Mouse (Mus musculus) lung, embryonic 15.5 days (tissue): Measurements from ENCODE around the gene Idh2. TPM values are rescaled to one million over a fixed set of nuclear protein-coding genes. Genes with fewer than 3 reads are reported as not detected.
"Not testable (repeated sequence)": the region's sequence is repeated elsewhere in the genome, so short reads cannot be mapped to it uniquely, and the experiment has no call there.

ENCODE experiments used
- ATAC-seq: fragments of 200-750 bp; cut with Nextera tagmentation; 2 replicates; pipeline ENCODE4 v1.8.0; 2017; ENCODE audit warnings: moderate number of reproducible peaks, borderline replicate concordance; ENCODE audit not compliant: low FRiP score, low TSS enrichment; ENCODE audit errors: extremely low read depth
- H3K27ac ChIP-seq: fragments of 300-500 bp; sonication (generic); 2 replicates; pipeline ENCODE4 v1.5.1; 2015; ENCODE audit warnings: moderate library complexity, mild to moderate bottlenecking, inconsistent platforms
- H3K27me3 ChIP-seq: fragments of 300-500 bp; sonication (generic); 2 replicates; pipeline ENCODE4 v1.6.1; 2015; ENCODE audit warnings: inconsistent platforms
- H3K36me3 ChIP-seq: fragments of 300-500 bp; sonication (generic); 2 replicates; pipeline ENCODE4 v1.6.1; 2015; ENCODE audit warnings: inconsistent platforms
- H3K4me1 ChIP-seq: fragments of 300-500 bp; sonication (generic); 2 replicates; pipeline ENCODE4 v1.6.1; 2015; ENCODE audit warnings: inconsistent platforms
- H3K4me2 ChIP-seq: fragments of 300-500 bp; sonication (generic); 2 replicates; pipeline ENCODE4 v1.6.1; 2015; ENCODE audit warnings: inconsistent platforms, mild to moderate bottlenecking, moderate library complexity
- H3K4me3 ChIP-seq: fragments of 300-500 bp; sonication (generic); 2 replicates; pipeline ENCODE4 v1.5.1; 2015; ENCODE audit warnings: mild to moderate bottlenecking, inconsistent platforms
- H3K9ac ChIP-seq: fragments of 300-500 bp; sonication (generic); 2 replicates; pipeline ENCODE4 v1.6.1; 2015; ENCODE audit warnings: inconsistent platforms
- H3K9me3 ChIP-seq: fragments of 300-500 bp; sonication (generic); 2 replicates; pipeline ENCODE4 v1.6.1; 2016; ENCODE audit warnings: inconsistent platforms
- WGBS: fragments of 180-500 bp; shearing (Covaris S2); methylation state at CpG from one replicate; pipeline ENCODE4 v1.1.7; 2015; 5-methylcytosine and 5-hydroxymethylcytosine counted together
- polyA plus RNA-seq: library from polyadenylated mRNA; unstranded; fragments of >200 nt; fragmentation: Nextera tagmentation; extraction: Ambion mirVana; gene quantifications from 2 replicates; pipeline ENCODE4 v1.2.1, GENCODE M21; 2015

Idh2 gene
- polyA plus RNA-seq, 1 experiment from 2014 or later = 692 TPM

- 0 out of 2 replicates have a peak overlapping the region, but pooled peaks have one; percentile 39 for H3K27ac ChIP-seq
- ATAC-seq = no peak
- H3K27me3 ChIP-seq = no peaks in the 10 kb centered on the region
- 29% methylated on average over 22 of the region's 22 CpGs for WGBS
- H3K4me3 ChIP-seq = no peak overlapping the region
- H3K9ac ChIP-seq = no peak overlapping the region
- no peaks in the 10 kb centered on the region for H3K9me3 ChIP-seq
- H3K36me3 ChIP-seq = no peaks in the 10 kb centered on the region
- H3K4me1 ChIP-seq = peaks cover 12% of the 10 kb centered on the region; the same call in 1 of the 2 replicates
- 0 out of 2 replicates have a peak overlapping the region, but pooled peaks have one; percentile 3 for H3K4me2 ChIP-seq
These were observed 28.4 kb upstream of the Idh2 start for GRCm38 (mm10) chr7:80143331-80144273.

- ATAC-seq = peak; percentile 47; the same call in 1 of the 2 replicates
- no peaks in the 10 kb centered on the region for H3K36me3 ChIP-seq
- H3K4me1 ChIP-seq = peaks cover 12% of the 10 kb centered on the region; the same call in 1 of the 2 replicates
- no peaks in the 10 kb centered on the region for H3K27me3 ChIP-seq
- H3K9ac ChIP-seq = no peak overlapping the region
- 15% methylated on average over 9 of the region's 9 CpGs for WGBS
- H3K27ac ChIP-seq = no peak overlapping the region
- no peak overlapping the region; the same call in 1 of the 2 replicates for H3K4me2 ChIP-seq
- H3K9me3 ChIP-seq = no peaks in the 10 kb centered on the region
- no peak overlapping the region for H3K4me3 ChIP-seq
These were observed 25.6 kb upstream of the Idh2 start for GRCm38 (mm10) chr7:80140815-80141214.

GRCm38 (mm10) chr7:80138375-80138774 lies 23.2 kb upstream of the Idh2 start:
- H3K9me3 ChIP-seq = no peaks in the 10 kb centered on the region
- no peak for ATAC-seq
- H3K27ac ChIP-seq = no peak overlapping the region
- H3K4me1 ChIP-seq = peaks cover 22% of the 10 kb centered on the region
- H3K4me2 ChIP-seq = no peak overlapping the region
- H3K36me3 ChIP-seq = no peaks in the 10 kb centered on the region
- 69% methylated on average over 1 of the region's 1 CpGs for WGBS
- no peaks in the 10 kb centered on the region for H3K27me3 ChIP-seq
- no peak overlapping the region for H3K4me3 ChIP-seq
- no peak overlapping the region for H3K9ac ChIP-seq

- Histone ChIP-seq H3K9me3 (no peaks in the 10 kb centered on the region), H3K4me3 (no peak overlapping the region), H3K27ac (peak overlapping the region; percentile 90), H3K4me1 (peaks cover 16% of the 10 kb centered on the region), H3K27me3 (no peaks in the 10 kb centered on the region), H3K9ac (no peak overlapping the region), H3K4me2 (no peak overlapping the region), H3K36me3 (no peaks in the 10 kb centered on the region)
- no peak for ATAC-seq
- 38% methylated on average over 1 of the region's 1 CpGs for WGBS
These were observed 20.0 kb upstream of the Idh2 start for GRCm38 (mm10) chr7:80135173-80135532.

- 19% methylated on average over 8 of the region's 8 CpGs for WGBS
- Histone ChIP-seq H3K36me3 (no peaks in the 10 kb centered on the region), H3K4me3 (no peak overlapping the region), H3K27me3 (no peaks in the 10 kb centered on the region), H3K9ac (no peak overlapping the region), H3K4me1 (peaks cover 16% of the 10 kb centered on the region), H3K9me3 (no peaks in the 10 kb centered on the region), H3K4me2 (peak overlapping the region; percentile 10), H3K27ac (peak overlapping the region; percentile 90)
- ATAC-seq = peak; percentile 85
These were observed 19.4 kb upstream of the Idh2 start for GRCm38 (mm10) chr7:80134454-80135172.

GRCm38 (mm10) chr7:80132541-80132940 lies 17.3 kb upstream of the Idh2 start:
- Histone ChIP-seq H3K4me1 (peaks cover 16% of the 10 kb centered on the region), H3K4me3 (no peak overlapping the region), H3K4me2 (no peak overlapping the region), H3K27me3 (no peaks in the 10 kb centered on the region), H3K36me3 (no peaks in the 10 kb centered on the region), H3K27ac (no peak overlapping the region), H3K9me3 (no peaks in the 10 kb centered on the region), H3K9ac (no peak overlapping the region)
- no peak for ATAC-seq
- 51% methylated on average over 9 of the region's 9 CpGs for WGBS

- H3K4me2 ChIP-seq, H3K27ac ChIP-seq, H3K36me3 ChIP-seq, H3K9me3 ChIP-seq, H3K4me3 ChIP-seq, H3K27me3 ChIP-seq, ATAC-seq, H3K9ac ChIP-seq: not testable (repeated sequence)
- peaks cover 16% of the 10 kb centered on the region for H3K4me1 ChIP-seq
- WGBS = 70% methylated on average over 7 of the region's 7 CpGs
These were observed 16.1 kb upstream of the Idh2 start for GRCm38 (mm10) chr7:80131315-80131714.

- Histone ChIP-seq H3K4me1 (peaks cover 16% of the 10 kb centered on the region), H3K9me3 (no peaks in the 10 kb centered on the region), H3K4me2 (no peak overlapping the region), H3K9ac (no peak overlapping the region), H3K36me3 (no peaks in the 10 kb centered on the region), H3K4me3 (no peak overlapping the region), H3K27me3 (no peaks in the 10 kb centered on the region), H3K27ac (no peak overlapping the region)
- 37% methylated on average over 12 of the region's 12 CpGs for WGBS
- no peak for ATAC-seq
These were observed 15.3 kb upstream of the Idh2 start for GRCm38 (mm10) chr7:80130344-80131055.

- WGBS = 44% methylated on average over 4 of the region's 4 CpGs
- H3K4me3 ChIP-seq = no peak overlapping the region
- H3K27ac ChIP-seq = no peak overlapping the region
- no peaks in the 10 kb centered on the region for H3K9me3 ChIP-seq
- ATAC-seq = no peak
- H3K9ac ChIP-seq = no peak overlapping the region
- H3K36me3 ChIP-seq = no peaks in the 10 kb centered on the region
- no peak overlapping the region for H3K4me2 ChIP-seq
- no peaks in the 10 kb centered on the region for H3K27me3 ChIP-seq
- peaks cover 6% of the 10 kb centered on the region for H3K4me1 ChIP-seq
These were observed 14.1 kb upstream of the Idh2 start for GRCm38 (mm10) chr7:80129278-80129677.

- Histone ChIP-seq H3K9me3 (no peaks in the 10 kb centered on the region), H3K9ac (no peak overlapping the region), H3K27me3 (no peaks in the 10 kb centered on the region), H3K4me1 (peaks cover 18% of the 10 kb centered on the region), H3K4me3 (no peak overlapping the region), H3K4me2 (no peak overlapping the region), H3K36me3 (no peaks in the 10 kb centered on the region), H3K27ac (no peak overlapping the region)
- no peak for ATAC-seq
- WGBS = 86% methylated on average over 2 of the region's 2 CpGs
These were observed 8.5 kb upstream of the Idh2 start for GRCm38 (mm10) chr7:80123672-80124071.

- peaks cover 18% of the 10 kb centered on the region for H3K4me1 ChIP-seq
- 33% methylated on average over 4 of the region's 4 CpGs for WGBS
- no peaks in the 10 kb centered on the region for H3K36me3 ChIP-seq
- H3K9me3 ChIP-seq = no peaks in the 10 kb centered on the region
- no peak for ATAC-seq
- H3K4me3 ChIP-seq = no peak overlapping the region
- H3K9ac ChIP-seq = no peak overlapping the region
- no peaks in the 10 kb centered on the region for H3K27me3 ChIP-seq
- H3K27ac ChIP-seq = no peak overlapping the region
- H3K4me2 ChIP-seq = no peak overlapping the region
These were observed 7.9 kb upstream of the Idh2 start for GRCm38 (mm10) chr7:80123115-80123514.
